Mouse (Mus musculus) 416B (cell line): ENCODE data around the gene Palld.

Experiments used
- DNase-seq: peaks from one replicate; pipeline ENCODE4 v3.0.0; 2011; ENCODE audit warnings: low read depth

The Palld gene

DNA sequence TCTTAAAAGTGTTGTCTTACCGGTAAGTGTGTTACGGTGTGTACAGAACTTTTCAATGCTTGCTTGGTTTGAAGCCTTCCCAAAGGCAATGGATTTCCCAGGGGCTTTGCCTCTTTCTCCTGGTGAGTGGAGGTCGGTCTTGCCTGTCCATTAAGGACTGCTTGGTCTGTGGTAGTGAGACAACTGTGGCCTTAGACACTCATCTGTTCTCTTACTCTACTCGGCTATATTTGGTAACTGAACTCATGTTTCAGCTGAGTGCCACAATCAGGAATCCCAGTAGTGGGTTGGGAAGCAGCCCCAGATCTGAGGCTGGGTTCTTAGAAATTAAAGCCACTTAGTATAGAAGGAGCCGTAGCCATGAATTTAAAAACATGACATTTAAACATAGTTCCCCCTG is at the start of gene Palld:
Gene Palld (minus strand): TSS at position 170 of the 400 bp plus-strand sequence.
- DNase-seq, result no peak

DNA sequence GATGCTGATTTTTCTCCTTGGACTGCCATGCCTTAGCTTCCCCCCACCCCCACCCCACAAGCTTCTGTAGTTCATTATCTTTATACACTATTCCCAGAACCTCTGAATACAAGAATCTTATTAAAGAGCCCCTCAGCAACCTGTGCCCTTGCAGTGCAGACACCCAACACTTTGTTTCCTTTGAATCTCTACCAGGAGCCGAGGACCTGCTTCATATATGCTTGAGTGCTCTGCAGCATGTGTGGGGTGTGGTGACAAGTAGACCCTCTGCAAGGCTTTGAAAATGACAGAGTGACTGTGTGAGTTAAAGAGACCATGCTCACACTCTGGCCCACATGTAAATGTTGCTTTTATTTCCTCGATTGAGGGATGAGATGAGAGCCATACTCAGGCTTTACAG is 35.1 kb upstream of the Palld start:
- no peak for DNase-seq

DNA sequence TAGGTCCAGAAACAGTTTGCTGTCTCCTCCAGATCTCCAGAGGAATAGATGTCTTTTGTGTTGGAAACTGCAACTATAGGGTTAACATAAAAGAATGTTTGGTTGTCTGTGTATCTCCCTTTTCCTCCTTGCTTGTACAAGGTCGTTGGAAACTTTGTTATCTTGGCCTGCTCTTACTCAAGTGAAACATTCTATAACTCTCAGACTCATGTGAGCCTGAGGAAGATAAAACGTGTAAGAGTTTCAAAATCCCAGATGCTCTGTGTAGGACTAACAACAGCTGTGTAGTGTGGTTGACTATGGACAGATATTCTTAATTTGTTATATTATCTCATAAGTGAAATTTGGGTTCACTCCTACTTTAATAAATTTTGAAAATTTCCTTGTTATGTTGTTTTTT is 30.8 kb upstream of the Palld start:
- DNase-seq, result no peak

DNA sequence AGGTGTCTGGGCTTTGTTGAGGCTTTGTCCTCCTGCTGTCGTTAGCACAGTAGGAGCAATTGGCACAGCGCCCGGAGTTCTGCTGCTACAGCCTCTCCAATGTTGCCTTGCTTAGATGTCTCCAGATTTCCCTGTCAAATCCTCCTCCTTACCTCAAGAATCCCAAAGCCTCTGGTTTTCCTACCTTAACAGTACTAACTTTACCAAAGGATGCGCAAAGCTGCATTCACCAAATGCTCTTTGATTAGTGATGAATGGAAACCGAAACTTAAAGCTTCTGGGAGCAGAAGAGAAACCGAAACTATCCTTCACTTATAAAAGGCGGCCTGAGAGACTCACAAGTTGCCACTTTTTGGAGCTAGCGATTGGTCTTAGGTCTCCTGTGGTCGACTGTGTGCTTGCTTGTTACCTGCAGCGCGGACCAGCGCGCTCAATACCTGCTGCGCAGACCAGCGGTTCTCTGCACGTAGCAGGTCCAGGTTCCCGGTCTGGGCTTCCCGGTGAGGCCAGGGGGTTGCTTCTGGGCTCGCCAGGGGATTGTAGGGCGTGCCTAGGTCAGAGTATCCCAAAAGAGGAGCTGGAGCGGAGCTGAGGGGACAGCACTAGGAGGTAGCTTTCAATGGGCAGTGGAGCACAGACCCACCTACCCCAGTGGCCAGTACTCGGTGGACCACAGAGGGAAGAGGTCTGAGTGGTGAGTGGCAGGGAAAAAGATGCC is 25.4 kb upstream of the Palld start, which contains the start of gene Ddx60:
Gene Ddx60 (plus strand): TSS at position 311 of the 718 bp plus-strand sequence.
- peak; percentile 60 for DNase-seq

DNA sequence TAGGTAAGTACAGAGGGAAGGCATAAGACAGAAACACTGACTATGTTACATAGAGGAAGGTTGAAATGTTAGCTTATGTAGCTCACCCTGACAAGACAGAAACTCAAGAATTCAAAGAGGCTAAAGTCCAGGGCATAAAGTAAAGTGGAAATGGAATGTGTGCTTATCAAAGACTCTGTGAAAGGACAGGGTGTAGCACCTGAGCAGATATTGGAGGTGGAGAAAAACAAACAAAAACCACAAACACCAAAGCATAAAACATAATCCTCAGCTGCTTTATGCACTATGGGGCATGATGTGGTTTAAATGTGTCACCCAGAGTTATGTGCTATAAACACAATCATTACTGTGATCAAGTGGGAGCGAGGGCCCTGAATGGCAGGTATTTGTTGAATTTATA is 22.0 kb upstream of the Palld start:
- DNase-seq, result no peak

DNA sequence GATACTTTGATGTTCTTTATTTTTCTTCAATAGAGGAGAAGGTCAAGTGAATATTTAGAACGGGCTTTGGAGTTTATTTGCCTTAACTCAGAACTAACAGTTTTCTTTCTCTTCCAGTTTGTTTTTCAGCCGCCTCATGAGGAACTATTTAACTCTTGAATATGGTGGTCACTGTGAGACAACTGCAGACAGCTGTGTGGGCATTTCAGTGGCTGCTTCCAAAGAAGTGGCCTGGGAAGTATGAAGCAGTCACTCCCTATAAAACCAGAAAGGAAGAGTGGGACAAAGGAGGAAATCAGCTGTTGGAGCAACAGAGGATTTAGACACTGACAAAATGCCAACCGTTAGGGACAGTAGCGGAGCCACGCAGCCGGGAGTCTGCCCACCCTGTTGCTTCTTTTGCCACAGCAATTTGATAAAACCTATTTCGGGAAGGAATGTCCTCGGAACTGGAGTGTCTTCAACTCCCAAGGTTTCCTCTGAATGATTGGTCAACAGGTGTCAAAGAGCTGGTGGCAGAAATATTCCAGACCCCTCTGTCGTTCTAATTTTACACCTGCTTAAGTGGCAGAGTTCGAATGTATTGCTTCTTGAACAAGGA is 19.1 kb upstream of the Palld start:
- DNase-seq, result no peak

DNA sequence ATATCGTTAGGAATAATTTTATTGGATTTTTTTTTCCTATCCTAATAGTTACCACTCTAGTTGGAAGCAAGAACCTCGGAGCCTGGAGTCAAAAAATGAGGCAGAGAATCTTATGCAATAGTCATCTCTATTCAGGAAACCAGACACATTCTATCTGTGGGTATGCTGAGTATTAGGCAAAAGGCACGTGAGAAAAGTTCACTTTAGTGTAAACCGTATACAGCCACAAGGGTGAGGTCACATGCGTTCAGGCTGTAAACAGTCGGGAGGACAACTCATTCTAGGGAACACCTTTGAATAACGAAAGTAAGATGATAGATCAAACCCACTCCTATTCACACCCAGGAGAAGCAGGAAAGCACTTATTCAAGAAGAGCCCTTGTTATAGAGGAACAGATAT is 17.9 kb upstream of the Palld start:
- DNase-seq, result no peak

DNA sequence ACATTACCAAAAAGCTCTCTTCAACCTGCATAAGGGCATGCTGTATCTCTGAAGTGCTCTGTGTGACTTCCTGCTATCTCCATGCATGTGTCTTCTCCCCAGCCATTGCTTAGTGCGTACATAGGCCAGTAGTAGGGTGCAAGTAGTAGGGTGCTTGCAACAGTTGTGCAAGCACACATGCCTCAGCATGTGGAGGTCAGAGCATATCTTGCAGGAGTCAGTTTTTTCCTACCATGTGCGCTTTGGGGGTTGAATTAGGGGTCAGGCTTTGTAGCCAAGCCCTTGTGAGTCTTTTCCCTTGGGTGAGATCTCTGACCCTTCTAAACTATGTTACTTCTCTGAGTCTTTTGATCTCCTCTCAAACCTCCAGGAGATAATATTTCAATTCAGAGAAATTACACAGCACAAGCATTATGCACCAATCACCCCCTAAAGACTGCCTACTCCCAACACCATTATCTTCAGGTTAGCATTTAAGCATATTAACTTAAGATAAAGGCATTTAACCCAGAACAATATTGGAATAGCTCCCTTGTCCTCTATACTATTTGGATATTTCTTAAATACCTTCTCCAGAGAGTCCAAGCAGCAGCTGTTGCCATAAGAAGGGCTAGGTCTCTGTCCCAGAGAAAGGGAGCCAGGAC is 16.8 kb upstream of the Palld start:
- DNase-seq, result no peak

DNA sequence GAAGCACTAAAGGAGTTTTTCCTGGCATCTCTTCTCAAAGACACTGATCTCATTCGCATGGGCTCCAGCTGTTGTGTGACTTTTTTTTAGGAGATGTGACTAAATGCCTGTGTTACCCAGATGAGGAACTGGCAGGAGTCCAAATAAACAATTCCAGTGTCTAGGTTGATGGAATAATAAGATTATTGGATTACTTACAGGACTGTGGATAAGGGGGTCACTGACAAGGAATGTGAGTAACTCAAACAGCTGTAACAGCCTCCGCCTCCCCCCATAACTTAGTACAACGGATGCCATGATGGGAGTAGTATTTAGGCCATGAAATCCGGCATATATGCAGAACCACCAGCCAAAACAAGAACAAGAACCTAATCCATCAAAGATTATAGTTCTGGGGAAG is 14.8 kb upstream of the Palld start:
- no peak for DNase-seq

DNA sequence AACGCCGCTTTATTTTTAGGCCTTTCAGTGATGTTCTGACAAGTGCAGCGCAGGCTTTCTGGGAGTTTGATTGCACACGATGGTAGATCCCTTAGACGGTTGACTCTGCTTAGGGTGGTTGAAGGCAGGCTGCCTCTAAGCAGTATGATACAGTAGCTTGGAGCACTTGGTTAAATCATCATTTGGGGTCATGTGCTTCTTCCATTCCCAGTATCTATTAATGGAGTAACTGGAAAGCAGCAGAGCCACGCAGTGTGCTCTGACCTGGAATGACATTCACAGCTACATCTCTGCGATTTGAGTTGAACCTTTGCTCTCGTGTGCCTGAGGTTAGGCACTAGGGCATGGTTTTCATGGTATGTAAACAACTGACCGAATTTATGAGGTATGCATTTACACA is 11.5 kb upstream of the Palld start:
- DNase-seq, result no peak

DNA sequence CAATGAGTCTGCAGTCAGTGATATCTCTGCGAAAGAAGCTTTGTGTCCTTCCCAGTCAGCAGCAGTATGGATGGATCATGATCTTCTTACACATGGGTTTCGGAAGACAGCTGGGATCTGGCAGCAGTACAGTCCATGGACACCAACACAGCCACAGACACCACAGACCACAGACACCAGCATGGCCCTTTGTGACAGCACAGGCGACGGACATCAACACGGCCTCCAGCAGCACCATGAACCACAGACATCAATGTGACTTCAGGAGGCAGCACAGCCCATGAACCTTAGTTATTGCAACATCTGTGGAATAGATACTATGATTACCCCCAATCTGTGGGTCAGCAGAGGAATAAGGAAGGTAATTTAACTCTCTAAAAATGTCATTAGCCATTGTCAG is 10.3 kb upstream of the Palld start:
- no peak for DNase-seq

DNA sequence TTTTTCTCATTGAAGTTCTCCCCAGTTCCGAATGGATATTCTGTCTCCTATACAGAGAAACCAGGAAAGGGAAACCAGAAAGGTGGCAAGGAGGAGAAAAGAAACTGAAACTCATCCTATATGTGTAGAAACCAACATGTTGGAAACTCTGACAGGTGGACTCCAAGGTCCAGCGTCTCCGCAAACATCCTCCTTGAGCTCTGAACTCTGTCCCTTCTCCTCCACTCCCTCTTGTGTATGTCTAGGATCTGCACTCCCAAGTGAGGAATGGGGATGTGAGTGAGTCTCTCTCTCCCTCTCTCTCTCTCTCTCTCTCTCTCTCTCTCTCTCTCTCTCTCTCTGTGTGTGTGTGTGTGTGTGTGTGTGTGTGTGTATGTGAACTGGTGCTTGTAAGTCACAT is 6.8 kb upstream of the Palld start:
- no peak for DNase-seq

DNA sequence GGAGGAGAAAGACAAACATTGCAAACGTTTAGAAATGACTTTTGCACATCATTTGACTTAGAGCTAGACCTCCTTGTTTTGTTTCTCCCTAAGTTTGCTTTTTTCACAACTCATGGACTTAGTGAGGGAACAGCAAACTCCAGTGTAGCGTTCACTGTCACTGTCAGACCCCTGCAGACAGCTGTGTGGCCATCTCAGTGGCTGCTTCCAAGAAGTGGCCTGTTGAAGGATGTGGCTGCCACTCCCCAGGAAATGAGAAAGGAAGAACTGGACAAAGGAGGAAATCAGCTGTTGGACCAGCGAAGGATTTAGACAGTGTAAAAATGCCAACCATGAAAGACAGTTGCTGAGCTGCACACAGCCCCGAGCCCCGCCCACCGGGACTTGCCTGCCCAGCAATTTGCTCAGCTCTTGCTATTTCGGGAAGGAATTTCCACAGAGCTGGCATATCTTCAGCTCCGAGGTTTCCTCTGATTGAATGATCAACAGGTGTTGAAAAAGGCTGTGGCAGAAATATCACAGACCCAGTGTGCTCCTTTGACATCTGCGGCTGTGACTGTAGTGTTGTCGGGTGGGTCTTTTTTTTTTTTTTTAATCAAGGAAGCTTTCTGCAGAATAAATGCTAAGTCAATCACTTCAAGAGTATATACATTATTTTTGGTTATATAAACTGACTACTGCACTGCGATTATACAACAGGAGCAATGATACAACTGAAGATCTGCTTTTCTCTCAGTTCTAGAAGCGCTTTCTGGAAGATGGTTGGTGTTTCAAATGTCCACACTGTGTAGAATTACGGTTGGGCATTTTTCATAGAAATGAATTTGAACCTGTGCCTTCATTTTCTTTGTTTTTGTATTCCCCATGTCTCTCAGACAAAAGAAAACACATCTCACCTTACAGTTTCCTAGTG is 6.1 kb upstream of the Palld start:
- peak; percentile 29 for DNase-seq

DNA sequence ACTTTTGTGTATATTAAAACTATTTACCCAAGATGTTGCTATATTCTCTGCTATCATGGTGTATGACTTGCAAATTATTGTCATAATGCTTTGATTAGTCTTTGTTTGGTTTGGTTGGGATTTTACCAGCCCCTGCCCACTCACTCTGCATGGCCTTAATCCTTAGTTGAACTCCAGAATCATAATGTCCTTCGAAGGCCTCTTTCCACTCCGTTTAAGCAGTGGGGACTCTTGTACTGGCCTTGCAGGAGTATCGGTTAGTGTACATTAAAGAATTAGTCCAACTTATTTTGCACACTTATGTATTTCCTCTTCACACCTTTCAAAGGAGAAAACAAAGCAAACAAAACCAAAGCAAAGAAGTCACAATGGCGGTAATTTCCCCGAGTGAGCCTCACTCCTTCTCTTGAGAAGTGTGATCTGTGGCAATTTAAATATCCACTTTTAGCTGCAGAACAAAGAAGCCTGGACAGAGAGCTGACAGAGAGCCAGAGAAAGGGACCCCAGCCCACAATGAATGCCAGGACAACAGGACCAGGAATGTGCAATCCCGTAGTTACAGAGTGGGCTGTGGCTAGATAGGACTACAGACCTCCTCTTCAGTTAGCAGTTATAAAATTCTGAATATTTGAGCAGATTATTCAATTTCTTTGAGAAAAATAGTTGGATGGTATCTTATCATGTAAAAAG is 1.3 kb downstream of the Palld start:
- DNase-seq, result no peak

DNA sequence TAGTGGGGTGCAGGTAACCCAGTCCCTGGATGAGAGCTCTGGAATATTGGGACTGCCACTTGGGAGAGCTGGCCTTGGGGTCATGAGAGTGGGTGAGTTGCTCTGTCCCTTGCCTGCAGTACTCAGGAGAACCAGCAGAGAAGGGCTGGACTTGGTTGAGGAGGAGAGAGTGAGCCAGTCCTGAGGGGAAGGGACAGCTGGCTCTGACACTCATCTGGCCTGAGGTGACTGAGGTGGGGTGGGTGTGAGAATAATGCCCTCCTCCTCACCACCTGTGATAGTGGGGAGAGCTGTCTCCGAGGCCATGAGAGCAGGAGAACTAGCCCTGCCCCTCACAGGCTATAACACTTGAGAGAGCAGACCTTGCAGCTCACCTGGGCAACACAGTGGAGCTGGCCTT is 5.1 kb downstream of the Palld start:
- DNase-seq, result no peak

DNA sequence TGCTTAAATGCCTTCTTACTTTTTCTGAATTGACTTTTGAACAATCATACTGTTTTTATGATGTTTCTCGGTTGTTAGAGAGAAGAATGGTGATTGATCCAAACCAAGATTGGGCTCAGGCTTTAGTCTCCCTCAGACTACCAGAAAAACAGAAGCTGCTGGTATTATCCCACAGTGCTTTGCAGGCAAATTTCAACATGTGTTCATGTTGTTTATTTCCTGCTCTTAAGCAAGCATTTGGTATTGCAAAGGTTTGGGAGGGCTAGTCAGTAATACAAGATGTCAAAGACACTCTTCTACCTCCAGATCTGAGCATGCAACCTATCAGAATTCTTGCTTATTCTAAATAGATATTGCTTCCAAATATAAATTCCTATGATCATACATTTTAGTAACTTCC is 5.7 kb downstream of the Palld start:
- DNase-seq, result peak; percentile 10

DNA sequence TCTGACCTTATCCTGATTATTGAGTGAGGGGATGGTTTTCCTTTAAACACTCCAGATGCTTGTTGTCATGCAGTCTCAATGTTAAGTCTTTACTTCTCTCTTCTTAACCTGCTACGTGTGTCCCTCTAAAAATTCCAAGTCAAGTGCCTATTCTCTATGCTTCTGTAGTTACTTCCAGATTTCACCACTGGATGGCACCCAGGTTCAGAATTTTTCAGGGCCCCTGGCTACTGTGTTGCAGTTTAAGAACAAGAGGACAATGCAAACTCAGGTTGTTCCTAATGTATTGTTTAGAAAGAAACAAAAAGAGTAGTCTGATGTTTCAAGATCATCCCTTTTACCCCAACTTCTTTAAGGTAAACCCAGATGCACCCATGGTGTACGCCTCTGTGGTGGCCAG is 8.4 kb downstream of the Palld start:
- peak; percentile 52 for DNase-seq

DNA sequence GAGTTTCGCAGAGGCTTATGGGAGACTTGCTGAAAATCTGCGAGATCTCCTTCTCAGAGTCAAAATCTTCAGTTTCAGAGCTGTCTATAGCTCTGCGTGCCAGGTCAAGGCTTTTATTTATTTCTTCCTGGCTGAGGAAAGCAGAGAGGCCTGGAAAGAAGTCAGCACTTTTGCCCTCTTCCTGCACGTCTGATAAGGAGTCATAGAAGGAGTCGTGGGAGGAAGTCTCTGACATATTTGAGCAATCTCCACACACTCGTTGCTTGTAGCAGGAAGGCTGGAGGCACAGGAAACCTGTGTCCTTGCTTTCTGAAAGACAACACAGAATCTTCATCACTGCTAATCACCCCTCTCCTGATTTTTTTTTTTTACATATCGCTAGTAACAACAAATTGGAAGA is 24.9 kb downstream of the Palld start:
- peak; percentile 33 for DNase-seq

DNA sequence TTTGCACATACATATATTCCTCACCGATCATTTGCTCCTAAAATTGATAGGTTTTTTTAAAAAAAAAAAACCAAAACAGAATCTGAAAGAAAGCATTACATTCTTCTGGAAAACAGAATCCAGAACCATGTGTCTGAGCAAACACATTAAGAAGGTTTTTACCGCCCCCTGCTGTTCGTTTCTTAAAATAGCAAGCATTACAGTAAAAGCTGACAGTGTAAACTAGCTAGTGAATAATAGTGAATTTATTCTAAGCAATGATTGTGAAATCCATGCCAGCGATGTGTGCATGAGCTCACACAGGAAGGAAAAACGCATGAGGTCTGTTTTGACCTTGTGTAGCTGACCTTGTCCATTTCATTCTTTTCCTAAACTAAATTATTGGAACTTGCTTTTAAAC is 27.2 kb downstream of the Palld start:
- peak; percentile 82 for DNase-seq

DNA sequence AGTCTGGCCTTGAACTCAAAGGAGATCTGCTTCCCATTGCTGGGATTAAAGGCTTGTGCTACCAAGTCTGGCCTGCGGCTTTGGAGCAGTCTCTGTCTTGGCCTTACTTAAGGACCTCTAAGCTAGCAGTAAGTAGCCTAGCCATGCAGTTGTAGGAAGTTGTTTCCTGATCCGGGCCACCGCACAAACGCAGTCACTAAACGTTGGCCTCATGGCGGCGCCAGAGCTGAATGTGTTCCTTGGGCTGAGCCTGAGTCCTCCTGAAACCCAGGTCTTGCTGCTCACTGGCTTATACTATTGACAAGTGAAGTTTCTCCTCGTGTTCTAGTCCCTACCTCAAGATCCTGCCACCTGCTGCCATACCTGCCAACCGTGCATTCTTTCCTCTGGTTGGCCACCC is 28.5 kb downstream of the Palld start:
- DNase-seq, result peak; percentile 9

DNA sequence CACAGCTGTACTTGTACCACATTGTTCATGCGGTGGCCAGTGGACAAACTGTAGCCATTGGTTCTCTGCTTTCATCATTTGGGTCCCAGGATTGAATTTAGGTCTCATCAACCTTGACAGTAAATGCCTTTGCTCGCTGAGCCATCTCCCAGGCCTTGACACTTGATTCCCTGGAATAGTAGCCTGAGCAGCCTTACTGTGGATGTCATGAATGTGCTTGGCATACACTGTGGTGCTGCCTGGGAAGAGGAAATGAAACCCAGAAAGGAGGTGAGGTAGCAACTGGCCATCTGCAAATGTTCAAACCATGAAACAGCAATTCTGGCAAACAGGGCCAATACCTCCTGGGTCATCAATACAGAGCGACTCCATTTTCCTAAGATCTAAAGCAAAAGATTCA is 34.0 kb downstream of the Palld start:
- no peak for DNase-seq

DNA sequence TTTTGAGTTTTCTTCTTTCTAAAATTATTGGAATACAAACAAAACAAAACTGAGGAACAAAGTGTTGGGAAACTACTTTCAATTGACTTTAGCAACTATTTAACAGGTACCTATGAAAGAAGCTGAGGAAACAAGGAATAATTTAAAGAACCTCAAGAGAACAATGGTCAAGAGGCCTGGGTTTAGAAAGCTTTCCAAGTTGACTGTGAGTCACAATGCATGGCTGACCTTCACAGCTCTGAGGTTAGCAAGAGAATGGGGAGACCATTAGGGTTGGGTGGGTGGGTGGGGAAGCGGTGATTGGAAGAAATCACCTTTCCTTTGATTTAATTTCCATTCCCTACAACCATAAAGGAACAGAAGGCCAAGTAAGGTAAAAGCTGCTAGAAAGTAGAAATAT is 35.6 kb downstream of the Palld start:
- no peak for DNase-seq
